Mouse (Mus musculus): ENCODE results near the gene Carmil3. TPM values are rescaled to one million over a fixed set of nuclear protein-coding genes. Genes with fewer than 3 reads are reported as not detected.

Gene Carmil3
- total and polyA plus RNA-seq, 3 experiments = 0.27 to 2.6 TPM; not detected in 1

DNA sequence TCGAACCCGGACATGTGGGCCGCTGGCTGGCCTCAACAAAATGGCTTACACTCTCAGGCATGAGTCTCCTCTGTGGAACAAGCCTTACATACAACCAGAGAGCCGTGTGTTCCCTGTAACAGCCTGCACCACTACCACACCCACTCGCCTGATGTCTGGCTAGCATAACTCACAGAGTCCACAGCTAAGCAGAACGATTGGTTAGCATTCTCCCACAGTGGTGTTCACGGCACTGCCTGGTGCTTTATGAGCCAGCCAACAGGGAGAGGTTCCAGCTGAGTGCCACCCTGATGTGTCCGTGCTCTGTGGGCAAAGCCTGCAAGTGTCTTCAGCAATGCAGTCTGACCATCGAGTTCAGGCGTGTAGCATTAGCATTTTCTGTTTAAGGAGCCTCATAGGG, 30.2 kb upstream of the Carmil3 start:
- H3K4me3 ChIP-seq (ENCODE audit: control insufficient read depth in 1 of 2, insufficient read depth in 1 of 2, low read depth in 2 of 2, low read length in 2 of 2) = no peak overlapping the region
- TF ChIP-seq SMC3 (IDR thresholded peaks at IDR 0.05; ENCODE audit: low read depth, low read length) (no peak), ELF1 (IDR thresholded peaks at IDR 0.05; ENCODE audit: low read depth, low read length) (no peak), ZKSCAN1 (IDR thresholded peaks at IDR 0.05; ENCODE audit: low read depth, low read length) (no peak), MAX (IDR thresholded peaks at IDR 0.05; ENCODE audit: low read length) (no peak), MYB (IDR thresholded peaks at IDR 0.05; ENCODE audit: low read depth, low read length) (no peak), MEF2A (IDR thresholded peaks at IDR 0.05; ENCODE audit: extremely low read depth, insufficient replicate concordance, low read depth, low read length, poor library complexity, severe bottlenecking) (no peak), MAZ (IDR thresholded peaks at IDR 0.05; ENCODE audit: low read depth, low read length) (no peak), GABPA (IDR thresholded peaks at IDR 0.05; ENCODE audit: low read depth, low read length) (no peak), KAT2A (conservative IDR thresholded peaks at IDR 0.05; ENCODE audit: low read depth, low read length) (no peak), MYC (IDR thresholded peaks at IDR 0.05; ENCODE audit: low read depth, low read length) (no peak), RAD21 (IDR thresholded peaks at IDR 0.05; ENCODE audit: low read depth, low read length) (no peak)
- DNase-seq (ENCODE audit: low read depth, low spot score) = no peak
- no peaks in the 10 kb centered on the region for H3K4me1 ChIP-seq (ENCODE audit: control insufficient read depth in 1 of 2, insufficient read depth in 2 of 2, low read length in 2 of 2)
- no peak overlapping the region for H3K27ac ChIP-seq (ENCODE audit: control insufficient read depth, low read depth, low read length)
- no peaks in the 10 kb centered on the region for H3K9me3 ChIP-seq (replicated peaks; ENCODE audit: insufficient read depth, low read length)
- H3K79me2 ChIP-seq (ENCODE audit: control insufficient read depth, insufficient read depth, low read length, poor library complexity) = no peaks in the 10 kb centered on the region
- no peaks in the 10 kb centered on the region for H3K36me3 ChIP-seq (ENCODE audit: control insufficient read depth in 1 of 2, insufficient read depth in 2 of 2, low read length in 2 of 2)
- peaks cover 5 to 9% of the 10 kb centered on the region in 2 experiments for H3K27me3 ChIP-seq (ENCODE audit: control insufficient read depth in 1 of 2, insufficient read depth in 2 of 2, low read length in 2 of 2)
- no peak overlapping the region for H3K9ac ChIP-seq (ENCODE audit: control insufficient read depth, low read depth, low read length, poor library complexity, severe bottlenecking)

DNA sequence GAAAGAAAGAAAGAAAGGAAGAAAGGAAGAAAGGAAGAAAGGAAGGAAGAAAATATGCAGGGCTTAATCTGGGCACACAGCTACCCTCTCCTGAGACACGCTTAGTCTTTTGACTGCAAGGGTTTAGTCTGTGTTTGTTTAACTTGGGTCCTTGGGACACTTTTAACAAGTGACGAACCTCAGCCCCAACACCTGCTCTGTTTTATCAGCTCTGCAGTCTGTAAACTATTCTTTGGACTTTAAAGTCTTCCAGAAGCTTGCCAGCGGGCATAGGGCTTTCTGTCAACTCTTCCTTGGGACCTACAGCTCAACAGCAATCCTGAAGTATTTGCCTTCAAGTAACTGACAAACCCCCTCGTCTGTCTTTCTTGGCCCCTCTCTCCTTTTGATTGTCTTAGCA, 28.7 kb upstream of the Carmil3 start:
- H3K27me3 ChIP-seq (ENCODE audit: control insufficient read depth in 1 of 2, insufficient read depth in 2 of 2, low read length in 2 of 2) = peaks cover 7 to 8% of the 10 kb centered on the region in 2 experiments
- no peak overlapping the region for H3K9ac ChIP-seq (ENCODE audit: control insufficient read depth, low read depth, low read length, poor library complexity, severe bottlenecking)
- H3K79me2 ChIP-seq (ENCODE audit: control insufficient read depth, insufficient read depth, low read length, poor library complexity) = no peaks in the 10 kb centered on the region
- H3K4me1 ChIP-seq (ENCODE audit: control insufficient read depth in 1 of 2, insufficient read depth in 2 of 2, low read length in 2 of 2) = no peaks in the 10 kb centered on the region
- TF ChIP-seq POLR2AphosphoS2 (IDR thresholded peaks at IDR 0.05; ENCODE audit: low read length) = no peak
- no peaks in the 10 kb centered on the region for H3K36me3 ChIP-seq (ENCODE audit: control insufficient read depth in 1 of 2, insufficient read depth in 2 of 2, low read length in 2 of 2)
- DNase-seq (ENCODE audit: low read depth, low spot score) = no peak
- H3K4me3 ChIP-seq (ENCODE audit: control insufficient read depth in 1 of 2, insufficient read depth in 1 of 2, low read depth in 2 of 2, low read length in 2 of 2) = no peak overlapping the region
- no peak overlapping the region for H3K27ac ChIP-seq (ENCODE audit: control insufficient read depth, low read depth, low read length)
- H3K9me3 ChIP-seq (replicated peaks; ENCODE audit: insufficient read depth, low read length) = no peaks in the 10 kb centered on the region

DNA sequence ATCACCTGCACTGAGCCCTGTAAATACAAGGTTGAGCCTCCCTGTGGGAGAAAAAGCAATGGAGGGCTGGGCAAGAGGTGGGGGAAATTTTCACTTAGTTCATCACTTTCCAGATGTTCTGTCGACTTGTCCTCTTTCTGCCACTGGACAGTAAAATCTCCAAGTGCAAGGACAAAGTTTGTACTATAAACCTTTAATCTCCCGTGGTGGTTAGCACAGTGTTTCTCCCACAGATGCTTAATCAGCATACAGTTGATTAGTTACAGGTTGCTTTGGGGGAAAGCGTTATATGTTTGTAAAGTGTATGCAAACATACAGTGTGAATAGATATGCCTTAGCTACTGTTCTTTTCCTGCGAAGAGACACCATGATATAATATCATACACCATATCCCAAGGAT, 24.0 kb upstream of the Carmil3 start:
- TF ChIP-seq MAFK (IDR thresholded peaks at IDR 0.05; ENCODE audit: borderline replicate concordance, low read depth, low read length) = no peak
- H3K4me1 ChIP-seq (ENCODE audit: control insufficient read depth in 1 of 2, insufficient read depth in 2 of 2, low read length in 2 of 2) = no peaks in the 10 kb centered on the region
- no peak overlapping the region for H3K27ac ChIP-seq (ENCODE audit: control insufficient read depth, low read depth, low read length)
- H3K36me3 ChIP-seq (ENCODE audit: control insufficient read depth in 1 of 2, insufficient read depth in 2 of 2, low read length in 2 of 2) = no peaks in the 10 kb centered on the region
- DNase-seq (ENCODE audit: low read depth, low spot score) = no peak
- no peak overlapping the region for H3K9ac ChIP-seq (ENCODE audit: control insufficient read depth, low read depth, low read length, poor library complexity, severe bottlenecking)
- H3K79me2 ChIP-seq (ENCODE audit: control insufficient read depth, insufficient read depth, low read length, poor library complexity) = no peaks in the 10 kb centered on the region
- no peaks in the 10 kb centered on the region for H3K9me3 ChIP-seq (replicated peaks; ENCODE audit: insufficient read depth, low read length)
- H3K27me3 ChIP-seq (ENCODE audit: control insufficient read depth in 1 of 2, insufficient read depth in 2 of 2, low read length in 2 of 2) = peaks cover 23 to 30% of the 10 kb centered on the region in 2 experiments
- no peak overlapping the region for H3K4me3 ChIP-seq (ENCODE audit: control insufficient read depth in 1 of 2, insufficient read depth in 1 of 2, low read depth in 2 of 2, low read length in 2 of 2)
